In the genomic region with DNA sequence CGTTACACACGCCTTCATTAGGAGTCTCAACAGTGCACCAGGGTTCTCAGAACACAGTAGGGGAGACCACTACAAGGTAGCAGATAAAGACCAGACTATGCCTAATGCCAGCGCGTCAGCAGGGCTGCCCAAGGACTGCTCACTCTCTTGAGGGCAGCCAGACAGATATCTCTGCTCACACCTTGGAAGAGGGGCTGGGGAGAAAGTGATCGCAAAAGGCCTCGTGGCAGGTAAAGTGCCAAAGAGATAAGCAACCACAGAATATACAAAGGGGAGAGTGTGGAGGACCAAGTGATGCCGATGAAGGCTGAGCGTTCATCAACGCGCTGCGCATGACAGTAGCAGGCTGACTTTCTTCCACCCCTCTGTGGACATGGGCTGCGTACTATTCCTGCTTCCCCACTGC, we compare ENCODE assay signal across 7 mouse cellular contexts. TPM values are rescaled to one million over a fixed set of nuclear protein-coding genes. Genes with fewer than 3 reads are reported as not detected.
DNase-seq lines count a peak whose midpoint lies in the region; ATAC-seq and TF ChIP-seq lines count a peak whose summit lies in the region.

No protein-coding gene starts in this region.

- H3K9ac ChIP-seq in limb, embryonic 14.5 days (ENCODE audit: low read depth, low read length, severe bottlenecking) = peak overlapping the region; percentile 81
- peak overlapping the region; percentile 49 for H3K9ac ChIP-seq in stomach, embryonic 14.5 days (replicated peaks; ENCODE audit: low read depth, low read length)

- intact Hi-C loops in left cerebral cortex, postnatal 10 days (cut with DNase I) = no loop called here

- no peaks in the 10 kb centered on the region for H3K9me3 ChIP-seq in limb, embryonic 14.5 days (ENCODE audit: control insufficient read depth, low read length)
- peaks cover 5% of the 10 kb centered on the region; the same call in 1 of the 2 replicates for H3K9me3 ChIP-seq in stomach, embryonic 14.5 days (ENCODE audit: control insufficient read depth, low read depth, low read length)

- peak overlapping the region; percentile 79 for H3K4me2 ChIP-seq in limb, embryonic 14.5 days (replicated peaks; ENCODE audit: low read depth, low read length, severe bottlenecking)
- H3K4me2 ChIP-seq in stomach, embryonic 14.5 days (replicated peaks; ENCODE audit: low read depth, low read length) = peak overlapping the region; percentile 86

- no peak for TF ChIP-seq POLR2A in limb, embryonic 14.5 days (IDR thresholded peaks at IDR 0.05; ENCODE audit: borderline replicate concordance, extremely low read depth, insufficient read depth, insufficient read length)

- H3K4me1 ChIP-seq in limb, embryonic 14.5 days (ENCODE audit: control insufficient read depth, insufficient read depth, low read length) = peaks cover 8% of the 10 kb centered on the region
- H3K4me1 ChIP-seq in stomach, embryonic 14.5 days (ENCODE audit: control insufficient read depth, insufficient read depth, low read length) = peaks cover 7% of the 10 kb centered on the region; the same call in 1 of the 2 replicates

- H3K36me3 ChIP-seq in limb, embryonic 14.5 days (ENCODE audit: control insufficient read depth, insufficient read depth, low read length) = peaks cover 30% of the 10 kb centered on the region
- peaks cover 19% of the 10 kb centered on the region for H3K36me3 ChIP-seq in stomach, embryonic 14.5 days (ENCODE audit: control insufficient read depth, insufficient read depth, low read length)

- 0 out of 2 replicates have a peak overlapping the region, but pooled peaks have one; percentile 43 for H3K27ac ChIP-seq in limb, embryonic 14.5 days (replicated peaks; ENCODE audit: low read depth, low read length)
- H3K27ac ChIP-seq in stomach, embryonic 14.5 days (ENCODE audit: low read length) = 0 out of 2 replicates have a peak overlapping the region, but pooled peaks have one; percentile 4

- WGBS in limb, embryonic 14.5 days = 43% methylated on average over 12 of the region's 12 CpGs
- 35% methylated on average over 12 of the region's 12 CpGs for WGBS in stomach, embryonic 14.5 days

- H3K27me3 ChIP-seq in limb, embryonic 14.5 days (ENCODE audit: control insufficient read depth, insufficient read depth, low read length) = no peaks in the 10 kb centered on the region
- H3K27me3 ChIP-seq in stomach, embryonic 14.5 days (ENCODE audit: control insufficient read depth, insufficient read depth, low read length) = no peaks in the 10 kb centered on the region

- DNase-seq in spleen, adult 12 weeks (ENCODE audit: low spot score) = peak; percentile 8
- DNase-seq in spleen, postnatal 36 days (ENCODE audit: low spot score in 2 of 2) = no peak
- DNase-seq in limb, embryonic 14.5 days (ENCODE audit: low spot score) = no peak
- DNase-seq in gastrocnemius, adult 8-10 months (ENCODE audit: low spot score in 2 of 2) = no peak
- DNase-seq in left cerebral cortex, postnatal 10 days (ENCODE audit: extremely low spot score in 1 of 2, low spot score in 2 of 2) = no peak

- ATAC-seq in erythroblast, adult 5-6 weeks (replicated peaks; ENCODE audit: low FRiP score, poor library complexity, severe bottlenecking) = peak; percentile 58
- ATAC-seq in limb, embryonic 14.5 days (ENCODE audit: low FRiP score, low read depth) = no peak
- ATAC-seq in stomach, embryonic 14.5 days (ENCODE audit: insufficient number of reproducible peaks, insufficient read depth, low FRiP score, low read depth) = no peak

- peak overlapping the region; percentile 80 for H3K4me3 ChIP-seq in limb, embryonic 14.5 days (replicated peaks; ENCODE audit: low read length)
- peak overlapping the region; percentile 57 for H3K4me3 ChIP-seq in stomach, embryonic 14.5 days (ENCODE audit: low read depth, low read length)

RNA-seq across cellular contexts. Expression of a gene that starts 0.6 kb away (rescaled TPM):
- total RNA-seq in erythroblast, adult 5-6 weeks (2015; ENCODE audit: low replicate concordance) = 2.5 and 8.3 TPM in 2 replicates
- 2.5 and 3.7 TPM in 2 replicates for total RNA-seq in erythroblast, adult 5-6 weeks (2017; ENCODE audit: low replicate concordance)
- polyA plus RNA-seq in limb, embryonic 14.5 days (2012; rRNA removed) = 18.4 and 28.4 TPM in 2 replicates
- 11.3 and 13.0 TPM in 2 replicates for polyA plus RNA-seq in limb, embryonic 14.5 days (2014; fragmentation: Nextera tagmentation; extraction: Ambion mirVana)
- polyA plus RNA-seq in stomach, embryonic 14.5 days (2014; fragmentation: Nextera tagmentation; extraction: Ambion mirVana) = 10.5 and 11.4 TPM in 2 replicates
- 1 to 10 TPM; 5.2 to 8.0 (median 6.9) TPM for total RNA-seq in gastrocnemius, adult 8-10 months (2022)
- total RNA-seq in left cerebral cortex, postnatal 10 days (2021) = 10 to 100 TPM; 11.2 to 12.5 TPM

RNA-seq across cellular contexts. Expression of a gene that starts 8.1 kb away (rescaled TPM):
- total RNA-seq in erythroblast, adult 5-6 weeks (2015; ENCODE audit: low replicate concordance) = not detected in 2 replicates
- not detected in 2 replicates for total RNA-seq in erythroblast, adult 5-6 weeks (2017; ENCODE audit: low replicate concordance)
- polyA plus RNA-seq in limb, embryonic 14.5 days (2012; rRNA removed) = 0.38 and 0.41 TPM in 2 replicates
- polyA plus RNA-seq in limb, embryonic 14.5 days (2014; fragmentation: Nextera tagmentation; extraction: Ambion mirVana) = 0.10 TPM in 1 of 2 replicates, not detected in the other
- polyA plus RNA-seq in stomach, embryonic 14.5 days (2014; fragmentation: Nextera tagmentation; extraction: Ambion mirVana) = not detected in 2 replicates
- not detected for total RNA-seq in gastrocnemius, adult 8-10 months (2022)
- total RNA-seq in left cerebral cortex, postnatal 10 days (2021) = not detected

RNA-seq across cellular contexts. Expression of a gene that starts 29.4 kb away (rescaled TPM):
- not detected in 2 replicates for total RNA-seq in erythroblast, adult 5-6 weeks (2015; ENCODE audit: low replicate concordance)
- total RNA-seq in erythroblast, adult 5-6 weeks (2017; ENCODE audit: low replicate concordance) = not detected in 2 replicates
- polyA plus RNA-seq in limb, embryonic 14.5 days (2012; rRNA removed) = 0.04 and 0.06 TPM in 2 replicates
- polyA plus RNA-seq in limb, embryonic 14.5 days (2014; fragmentation: Nextera tagmentation; extraction: Ambion mirVana) = not detected in 2 replicates
- polyA plus RNA-seq in stomach, embryonic 14.5 days (2014; fragmentation: Nextera tagmentation; extraction: Ambion mirVana) = 0.19 TPM in 1 of 2 replicates, not detected in the other
- not detected for total RNA-seq in gastrocnemius, adult 8-10 months (2022)
- not detected for total RNA-seq in left cerebral cortex, postnatal 10 days (2021)

RNA-seq across cellular contexts. Expression of a gene that starts 29.4 kb away (rescaled TPM):
- total RNA-seq in erythroblast, adult 5-6 weeks (2015; ENCODE audit: low replicate concordance) = 2.3 and 7.9 TPM in 2 replicates
- total RNA-seq in erythroblast, adult 5-6 weeks (2017; ENCODE audit: low replicate concordance) = 9.9 and 12.0 TPM in 2 replicates
- 15.5 and 17.2 TPM in 2 replicates for polyA plus RNA-seq in limb, embryonic 14.5 days (2012; rRNA removed)
- 31.3 and 34.2 TPM in 2 replicates for polyA plus RNA-seq in limb, embryonic 14.5 days (2014; fragmentation: Nextera tagmentation; extraction: Ambion mirVana)
- polyA plus RNA-seq in stomach, embryonic 14.5 days (2014; fragmentation: Nextera tagmentation; extraction: Ambion mirVana) = 35.7 and 37.3 TPM in 2 replicates
- 10 to 100 TPM; 16.1 to 21.1 (median 17.4) TPM for total RNA-seq in gastrocnemius, adult 8-10 months (2022)
- total RNA-seq in left cerebral cortex, postnatal 10 days (2021) = 10 to 100 TPM; 48.3 to 56.2 TPM

RNA-seq across cellular contexts. Expression of a gene that starts 31.1 kb away (rescaled TPM):
- not detected in 2 replicates for total RNA-seq in erythroblast, adult 5-6 weeks (2015; ENCODE audit: low replicate concordance)
- total RNA-seq in erythroblast, adult 5-6 weeks (2017; ENCODE audit: low replicate concordance) = not detected in 2 replicates
- 0.11 and 0.13 TPM in 2 replicates for polyA plus RNA-seq in limb, embryonic 14.5 days (2012; rRNA removed)
- polyA plus RNA-seq in limb, embryonic 14.5 days (2014; fragmentation: Nextera tagmentation; extraction: Ambion mirVana) = 0.12 and 0.14 TPM in 2 replicates
- 0.23 and 0.31 TPM in 2 replicates for polyA plus RNA-seq in stomach, embryonic 14.5 days (2014; fragmentation: Nextera tagmentation; extraction: Ambion mirVana)
- 10 to 100 TPM in 3 of 4 experiments, 1 to 10 TPM in 1; 8.3 to 22.8 (median 16.5) TPM for total RNA-seq in gastrocnemius, adult 8-10 months (2022)
- under 1 TPM; 0.55 to 0.60 TPM for total RNA-seq in left cerebral cortex, postnatal 10 days (2021)
